Mouse (Mus musculus): Measurements from ENCODE around the gene Ncdn. TPM values are rescaled to one million over a fixed set of nuclear protein-coding genes. Genes with fewer than 3 reads are reported as not detected.

The Ncdn gene
- polyA plus RNA-seq, 1 experiment: 284 TPM

DNA sequence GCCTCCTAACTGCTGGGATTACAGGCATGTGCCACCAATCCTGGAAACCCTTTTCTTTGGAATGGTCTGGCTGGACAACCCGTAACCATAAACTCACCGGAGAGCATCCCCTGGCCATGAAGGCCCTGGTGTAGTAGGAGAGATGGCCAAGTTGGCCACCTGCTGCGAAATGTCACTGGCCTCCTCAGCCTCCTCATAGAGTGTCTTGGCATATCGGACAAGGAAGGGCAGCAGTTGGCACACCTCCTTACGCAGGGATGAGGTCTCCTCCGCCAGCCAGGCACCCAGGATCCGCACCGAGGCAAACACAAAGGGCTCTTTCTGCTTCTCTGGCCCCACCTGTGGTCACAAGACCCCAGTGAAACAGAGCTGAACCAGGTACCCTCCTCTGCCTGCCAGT, 4.9 kb downstream of the Ncdn start:
- Histone ChIP-seq H3K4me1 (ENCODE audit: control insufficient read depth, insufficient read depth, low read length) (peaks cover 56% of the 10 kb centered on the region), H3K27ac (ENCODE audit: insufficient read depth, low read depth, low read length) (no peak overlapping the region), H3K4me3 (ENCODE audit: insufficient read depth, low read depth, low read length) (peak overlapping the region; percentile 31)
- WGBS: 69% methylated on average over 8 of the region's 8 CpGs
- TF ChIP-seq CTCF (IDR thresholded peaks at IDR 0.05; ENCODE audit: insufficient read depth, low read depth, low read length): no peak
- TF ChIP-seq POLR2A (IDR thresholded peaks at IDR 0.05; ENCODE audit: insufficient read depth, low read depth, low read length): no peak

DNA sequence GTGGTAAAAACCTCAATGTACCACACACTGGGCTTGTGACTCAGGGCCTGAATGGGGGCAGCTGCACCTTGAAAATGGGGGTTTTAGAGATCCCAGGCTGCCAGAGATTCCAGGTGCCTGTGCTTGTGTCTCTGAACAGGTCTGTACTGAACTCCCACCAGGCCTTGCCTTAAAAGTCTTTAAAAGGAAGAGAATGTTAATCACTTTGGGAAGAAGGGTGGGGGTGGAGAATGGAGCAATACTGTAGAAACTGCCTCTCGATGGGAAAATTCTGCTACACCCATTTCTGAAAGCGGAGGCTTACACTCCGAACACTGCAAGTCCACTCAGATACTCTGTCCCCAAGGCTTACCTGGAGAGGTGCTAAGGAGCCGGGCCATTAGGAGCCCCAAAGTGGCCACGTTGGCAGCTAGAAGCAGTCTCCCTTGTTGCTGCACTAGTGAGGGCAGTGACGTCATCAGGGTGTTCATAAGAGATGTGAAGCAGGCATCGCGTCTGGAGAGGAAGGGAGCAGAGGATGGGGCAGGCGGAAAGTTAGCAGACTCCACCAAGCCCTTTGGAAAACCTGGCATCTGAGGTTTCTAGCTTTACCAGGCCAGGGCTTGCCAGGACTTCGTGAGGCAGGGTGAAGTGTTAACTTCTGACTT, 6.9 kb downstream of the Ncdn start:
- Histone ChIP-seq H3K4me1 (ENCODE audit: control insufficient read depth, insufficient read depth, low read length) (peaks cover 58% of the 10 kb centered on the region), H3K27ac (ENCODE audit: insufficient read depth, low read depth, low read length) (no peak overlapping the region), H3K4me3 (ENCODE audit: insufficient read depth, low read depth, low read length) (no peak overlapping the region)
- no peak for TF ChIP-seq CTCF (IDR thresholded peaks at IDR 0.05; ENCODE audit: insufficient read depth, low read depth, low read length)
- TF ChIP-seq POLR2A (IDR thresholded peaks at IDR 0.05; ENCODE audit: insufficient read depth, low read depth, low read length): no peak
- WGBS: 53% methylated on average over 10 of the region's 10 CpGs

- TF ChIP-seq CTCF (IDR thresholded peaks at IDR 0.05; ENCODE audit: insufficient read depth, low read depth, low read length) (peak; percentile 66; the same call in 1 of the 2 replicates), POLR2A (IDR thresholded peaks at IDR 0.05; ENCODE audit: insufficient read depth, low read depth, low read length) (no peak)
- Histone ChIP-seq H3K4me1 (ENCODE audit: control insufficient read depth, insufficient read depth, low read length) (peaks cover 53% of the 10 kb centered on the region), H3K27ac (ENCODE audit: insufficient read depth, low read depth, low read length) (no peak overlapping the region), H3K4me3 (ENCODE audit: insufficient read depth, low read depth, low read length) (no peak overlapping the region)
- 29% methylated on average over 13 of the region's 13 CpGs for WGBS
Observed at GRCm38 (mm10) chr4:126745506-126746193, 7.6 kb downstream of the Ncdn start.

- H3K27ac ChIP-seq (ENCODE audit: insufficient read depth, low read depth, low read length): no peak overlapping the region
- H3K4me3 ChIP-seq (ENCODE audit: insufficient read depth, low read depth, low read length): no peak overlapping the region
- no peak for TF ChIP-seq CTCF (IDR thresholded peaks at IDR 0.05; ENCODE audit: insufficient read depth, low read depth, low read length)
- TF ChIP-seq POLR2A (IDR thresholded peaks at IDR 0.05; ENCODE audit: insufficient read depth, low read depth, low read length): no peak
- H3K4me1 ChIP-seq (ENCODE audit: control insufficient read depth, insufficient read depth, low read length): peaks cover 45% of the 10 kb centered on the region
- 71% methylated on average over 14 of the region's 14 CpGs for WGBS
Observed at GRCm38 (mm10) chr4:126744831-126745230, 8.4 kb downstream of the Ncdn start.

DNA sequence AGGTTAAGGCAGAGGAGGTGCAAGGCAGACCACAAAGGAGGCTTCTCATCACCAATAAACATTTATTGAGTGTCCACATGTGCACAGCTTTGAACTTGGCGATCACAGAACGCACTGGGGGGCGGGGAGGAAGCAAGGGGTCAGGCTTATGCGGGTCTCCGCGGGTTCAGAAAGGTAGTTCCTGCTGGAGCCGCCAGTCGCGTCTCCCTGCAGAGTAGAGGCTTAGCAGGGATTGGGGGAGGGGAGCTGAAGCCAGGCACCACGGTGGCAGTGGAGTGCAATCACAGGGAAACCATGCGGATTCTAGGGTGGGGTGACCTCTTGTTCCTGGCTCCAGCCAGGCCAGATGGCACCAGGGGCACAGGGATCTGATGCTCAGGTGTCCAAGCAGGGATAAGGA, 9.5 kb downstream of the Ncdn start:
- 28% methylated on average over 11 of the region's 11 CpGs for WGBS
- H3K4me3 ChIP-seq (ENCODE audit: insufficient read depth, low read depth, low read length): no peak overlapping the region
- H3K27ac ChIP-seq (ENCODE audit: insufficient read depth, low read depth, low read length): no peak overlapping the region
- peaks cover 41% of the 10 kb centered on the region for H3K4me1 ChIP-seq (ENCODE audit: control insufficient read depth, insufficient read depth, low read length)
- TF ChIP-seq CTCF (IDR thresholded peaks at IDR 0.05; ENCODE audit: insufficient read depth, low read depth, low read length): no peak
- TF ChIP-seq POLR2A (IDR thresholded peaks at IDR 0.05; ENCODE audit: insufficient read depth, low read depth, low read length): no peak

DNA sequence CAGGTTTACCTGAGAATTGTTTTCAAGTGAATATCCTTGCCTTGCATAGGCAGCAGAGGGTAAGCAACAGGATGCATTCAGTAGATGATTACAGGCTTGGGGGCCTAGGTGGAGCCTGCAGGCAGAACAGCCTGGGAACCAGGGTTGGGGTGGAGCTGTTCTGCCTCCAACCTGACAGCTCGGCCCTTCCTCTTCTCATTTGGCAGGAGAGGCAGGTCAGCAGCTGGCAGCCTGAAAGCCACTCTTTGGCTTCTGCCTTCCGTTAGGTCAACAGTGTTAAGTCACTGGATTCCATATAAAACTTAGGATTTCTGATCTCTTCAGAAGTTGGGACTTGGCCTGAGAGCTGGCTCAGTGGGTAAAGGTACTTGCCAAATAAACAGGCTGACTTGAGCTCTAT, 10.3 kb downstream of the Ncdn start:
- H3K4me3 ChIP-seq (ENCODE audit: insufficient read depth, low read depth, low read length): no peak overlapping the region
- H3K27ac ChIP-seq (ENCODE audit: insufficient read depth, low read depth, low read length): no peak overlapping the region
- WGBS: 22% methylated on average over 2 of the region's 2 CpGs
- TF ChIP-seq CTCF (IDR thresholded peaks at IDR 0.05; ENCODE audit: insufficient read depth, low read depth, low read length): no peak
- TF ChIP-seq POLR2A (IDR thresholded peaks at IDR 0.05; ENCODE audit: insufficient read depth, low read depth, low read length): no peak
- peaks cover 37% of the 10 kb centered on the region for H3K4me1 ChIP-seq (ENCODE audit: control insufficient read depth, insufficient read depth, low read length)

GRCm38 (mm10) chr4:126741448-126741847, 11.8 kb downstream of the Ncdn start:
- Histone ChIP-seq H3K4me3 (ENCODE audit: insufficient read depth, low read depth, low read length) (no peak overlapping the region), H3K4me1 (ENCODE audit: control insufficient read depth, insufficient read depth, low read length) (peaks cover 28% of the 10 kb centered on the region), H3K27ac (ENCODE audit: insufficient read depth, low read depth, low read length) (no peak overlapping the region)
- TF ChIP-seq POLR2A (IDR thresholded peaks at IDR 0.05; ENCODE audit: insufficient read depth, low read depth, low read length) (no peak), CTCF (IDR thresholded peaks at IDR 0.05; ENCODE audit: insufficient read depth, low read depth, low read length) (peak; percentile 63)
- WGBS: 4% methylated on average over 12 of the region's 12 CpGs

DNA sequence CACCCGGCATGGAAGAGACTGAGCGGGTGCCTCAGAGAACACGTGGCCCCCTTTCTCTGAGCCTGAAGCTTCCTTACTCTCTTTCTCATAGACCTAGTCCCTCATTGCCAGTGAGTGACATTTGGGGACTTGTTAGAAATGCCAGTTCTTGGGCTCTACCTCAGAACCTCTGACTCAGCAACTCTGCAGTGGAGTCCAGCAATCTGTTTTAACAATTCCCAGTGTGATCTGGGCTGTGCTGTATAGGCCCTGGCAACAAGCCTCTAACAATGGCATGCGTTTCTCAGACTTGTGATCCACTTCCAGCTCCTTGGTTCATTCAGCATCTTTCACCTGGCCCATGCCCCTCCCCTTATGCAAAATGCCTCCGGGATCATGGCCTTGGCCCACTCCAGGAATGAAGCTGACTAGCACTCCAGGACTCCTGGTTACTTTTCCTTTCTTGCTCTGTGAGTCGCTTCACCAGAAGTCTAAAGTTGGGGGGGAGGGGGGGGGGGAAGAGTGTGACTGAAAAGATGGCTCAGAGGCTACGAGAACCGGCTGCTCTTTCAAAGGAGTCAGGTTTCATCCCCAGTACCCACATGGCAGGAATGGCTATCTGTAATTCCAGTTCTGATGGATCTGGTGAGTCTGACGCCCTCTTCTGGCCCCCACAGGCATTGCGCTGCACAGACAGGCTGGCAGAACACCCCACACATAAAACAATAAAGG, 13.1 kb downstream of the Ncdn start:
- WGBS: 44% methylated on average over 10 of the region's 10 CpGs
- H3K4me3 ChIP-seq (ENCODE audit: insufficient read depth, low read depth, low read length): no peak overlapping the region
- H3K27ac ChIP-seq (ENCODE audit: insufficient read depth, low read depth, low read length): no peak overlapping the region
- TF ChIP-seq POLR2A (IDR thresholded peaks at IDR 0.05; ENCODE audit: insufficient read depth, low read depth, low read length) (no peak), CTCF (IDR thresholded peaks at IDR 0.05; ENCODE audit: insufficient read depth, low read depth, low read length) (no peak)
- peaks cover 29% of the 10 kb centered on the region for H3K4me1 ChIP-seq (ENCODE audit: control insufficient read depth, insufficient read depth, low read length)

DNA sequence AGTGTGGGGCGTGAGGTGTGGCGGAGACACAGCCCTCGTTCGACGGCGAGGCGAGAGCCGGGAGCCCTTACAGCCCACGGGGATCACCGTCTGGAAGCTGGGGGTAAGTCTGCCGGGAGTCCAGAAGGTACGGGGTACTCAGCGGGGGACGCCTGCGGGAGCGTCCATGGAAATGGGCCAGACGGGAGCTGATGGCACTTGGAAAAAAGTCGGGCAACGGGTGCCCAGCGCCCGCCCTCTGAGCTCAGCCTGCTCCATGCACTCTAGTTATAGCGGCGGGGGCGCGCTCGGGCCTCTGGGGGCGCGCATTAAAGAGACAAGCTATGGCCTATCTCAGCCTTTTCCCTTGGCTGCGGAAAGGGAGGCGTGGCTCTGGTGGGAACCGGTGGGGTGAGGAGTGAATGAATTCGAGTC, 17.2 kb downstream of the Ncdn start, which contains the start of gene Tfap2e:
TSS of gene Tfap2e (minus strand) at position 240 of the 414 bp plus-strand sequence.
- peaks cover 17% of the 10 kb centered on the region for H3K4me1 ChIP-seq (ENCODE audit: control insufficient read depth, insufficient read depth, low read length)
- TF ChIP-seq CTCF (IDR thresholded peaks at IDR 0.05; ENCODE audit: insufficient read depth, low read depth, low read length) (no peak), POLR2A (IDR thresholded peaks at IDR 0.05; ENCODE audit: insufficient read depth, low read depth, low read length) (no peak)
- no peak within 1 kb of the TSS for H3K27ac ChIP-seq (ENCODE audit: insufficient read depth, low read depth, low read length)
- H3K4me3 ChIP-seq (ENCODE audit: insufficient read depth, low read depth, low read length): peak within 1 kb of the TSS; percentile 22; the same call in 1 of the 2 replicates
- 3% methylated on average over 32 of the region's 32 CpGs for WGBS
